Mouse (Mus musculus) midbrain, embryonic 15.5 days (tissue): ENCODE results near the gene Ccdc60. TPM values are rescaled to one million over a fixed set of nuclear protein-coding genes. Genes with fewer than 3 reads are reported as not detected.

Experiments
- ATAC-seq: fragments of 200-750 bp; cut with Nextera tagmentation; replicated peaks from 2 replicates; pipeline ENCODE4 v1.8.0; 2017; ENCODE audit warnings: moderate TSS enrichment
- H3K27ac ChIP-seq: fragments of 300-500 bp; sonication (generic); 2 replicates; pipeline ENCODE4 v1.5.1; 2015; ENCODE audit warnings: mild to moderate bottlenecking, inconsistent platforms
- H3K27me3 ChIP-seq: fragments of 300-500 bp; sonication (generic); replicated peaks from 2 replicates; pipeline ENCODE4 v1.6.1; 2015; ENCODE audit warnings: inconsistent platforms
- H3K36me3 ChIP-seq: fragments of 300-500 bp; sonication (generic); replicated peaks from 2 replicates; pipeline ENCODE4 v1.6.1; 2015; ENCODE audit warnings: inconsistent platforms
- H3K4me1 ChIP-seq: fragments of 300-500 bp; sonication (generic); 2 replicates; pipeline ENCODE4 v1.6.1; 2015; ENCODE audit warnings: inconsistent platforms
- H3K4me2 ChIP-seq: fragments of 300-500 bp; sonication (generic); 2 replicates; pipeline ENCODE4 v1.6.1; 2015; ENCODE audit warnings: inconsistent platforms, mild to moderate bottlenecking, moderate library complexity
- H3K4me3 ChIP-seq: fragments of 300-500 bp; sonication (generic); 2 replicates; pipeline ENCODE4 v1.5.1; 2015; ENCODE audit warnings: mild to moderate bottlenecking, inconsistent platforms
- H3K9ac ChIP-seq: fragments of 300-500 bp; sonication (generic); 2 replicates; pipeline ENCODE4 v1.6.1; 2015; ENCODE audit warnings: mild to moderate bottlenecking, inconsistent platforms
- H3K9me3 ChIP-seq: fragments of 300-500 bp; sonication (generic); 2 replicates; pipeline ENCODE4 v1.6.1; 2016; ENCODE audit warnings: inconsistent platforms
- WGBS: fragments of 180-500 bp; shearing (Covaris S2); methylation state at CpG from one replicate; pipeline ENCODE4 v1.1.7; 2015; ENCODE audit warnings: mixed read lengths; 5-methylcytosine and 5-hydroxymethylcytosine counted together
- polyA plus RNA-seq: library from polyadenylated mRNA; unstranded; fragments of >200 nt; fragmentation: Nextera tagmentation; extraction: Ambion mirVana; gene quantifications from 2 replicates; pipeline ENCODE4 v1.2.1, GENCODE M21; 2015

Gene Ccdc60
- polyA plus RNA-seq, 1 experiment from 2014 or later, result 3.1 TPM

GRCm38 (mm10) chr5:116082241-116082900 is 206.4 kb downstream of the Ccdc60 start:
- no peak for ATAC-seq
- 43% methylated on average over 17 of the region's 17 CpGs for WGBS
- H3K4me1 ChIP-seq, result peaks cover 5% of the 10 kb centered on the region; the same call in 1 of the 2 replicates
- no peak overlapping the region for H3K4me2 ChIP-seq
- H3K9ac ChIP-seq, result no peak overlapping the region
- H3K27ac ChIP-seq, result no peak overlapping the region
- peaks cover 18% of the 10 kb centered on the region for H3K27me3 ChIP-seq
- H3K36me3 ChIP-seq, result no peaks in the 10 kb centered on the region
- H3K9me3 ChIP-seq, result no peaks in the 10 kb centered on the region
- no peak overlapping the region for H3K4me3 ChIP-seq

GRCm38 (mm10) chr5:116081616-116082015 is 207.2 kb downstream of the Ccdc60 start:
- 77% methylated on average over 7 of the region's 7 CpGs for WGBS
- no peak for ATAC-seq
- H3K4me3 ChIP-seq, result no peak overlapping the region
- no peaks in the 10 kb centered on the region for H3K36me3 ChIP-seq
- H3K9me3 ChIP-seq, result no peaks in the 10 kb centered on the region
- H3K4me1 ChIP-seq, result peaks cover 5% of the 10 kb centered on the region; the same call in 1 of the 2 replicates
- no peak overlapping the region for H3K27ac ChIP-seq
- H3K9ac ChIP-seq, result no peak overlapping the region
- H3K4me2 ChIP-seq, result no peak overlapping the region
- H3K27me3 ChIP-seq, result peaks cover 18% of the 10 kb centered on the region

GRCm38 (mm10) chr5:116080736-116081135 is 208.0 kb downstream of the Ccdc60 start:
- no peak overlapping the region for H3K9ac ChIP-seq
- 61% methylated on average over 6 of the region's 6 CpGs for WGBS

More at GRCm38 (mm10) chr5:116080736-116081135, 208.0 kb downstream of the Ccdc60 start:
- H3K36me3 ChIP-seq, result no peaks in the 10 kb centered on the region
- peaks cover 18% of the 10 kb centered on the region for H3K27me3 ChIP-seq
- H3K4me3 ChIP-seq, result no peak overlapping the region
- H3K9me3 ChIP-seq, result no peaks in the 10 kb centered on the region
- ATAC-seq, result no peak
- no peak overlapping the region for H3K4me2 ChIP-seq
- no peak overlapping the region for H3K27ac ChIP-seq
- H3K4me1 ChIP-seq, result peaks cover 5% of the 10 kb centered on the region; the same call in 1 of the 2 replicates

Other genes with a start within 250 kb of the Ccdc60 start
- not detected in 2 replicates for gene Tmem233, start 205.7 kb downstream of the Ccdc60 start, polyA plus RNA-seq
- 3.9 and 5.2 TPM in 2 replicates for gene Hspb8, start 133.9 kb upstream of the Ccdc60 start, polyA plus RNA-seq